Mouse (Mus musculus) thymus, adult 18-20 months (tissue): ENCODE measurements around the gene Madcam1.

ENCODE experiments used
- DNase-seq, 2 experiments: peaks; one replicate each; pipeline ENCODE4 v3.0.0; 2022; ENCODE audit warnings: mixed read lengths in 2 of 2

Gene Madcam1

GRCm38 (mm10) chr10:79713163-79713562 is 48.8 kb downstream of the Madcam1 start:
- DNase-seq, result no peak

GRCm38 (mm10) chr10:79714996-79715395 is 50.6 kb downstream of the Madcam1 start:
- DNase-seq, result no peak

- no peak for DNase-seq
These were observed 52.1 kb downstream of the Madcam1 start, which contains the start of gene Hcn2 for GRCm38 (mm10) chr10:79716254-79716987. Gene Hcn2, plus strand, starts transcription at chr10:79716634.

GRCm38 (mm10) chr10:79716988-79717355 is 52.6 kb downstream of the Madcam1 start:
- no peak for DNase-seq

GRCm38 (mm10) chr10:79717640-79718357 is 53.4 kb downstream of the Madcam1 start:
- no peak for DNase-seq
